ENCODE assay signal across 8 mouse cellular contexts in the genomic region with DNA sequence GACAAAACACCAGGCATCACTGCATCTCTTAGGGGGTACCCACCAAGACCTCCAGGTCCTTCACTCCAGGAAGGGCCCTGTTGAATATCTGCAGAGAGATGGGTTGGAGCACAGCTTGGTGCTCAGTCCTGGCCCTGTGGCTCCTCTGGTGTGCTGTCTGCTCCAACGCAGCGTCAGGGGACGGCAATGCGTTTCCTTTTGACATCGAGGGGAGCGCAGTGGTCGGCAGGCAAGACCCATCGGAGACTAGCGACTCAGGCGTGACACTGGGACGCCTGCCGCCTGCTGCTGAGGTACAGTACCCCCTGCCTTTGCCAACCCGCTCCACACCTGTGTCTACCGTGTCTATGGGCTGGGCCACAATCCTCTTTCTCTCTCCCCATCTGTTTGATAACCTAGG. TPM values are rescaled to one million over a fixed set of nuclear protein-coding genes. Genes with fewer than 3 reads are reported as not detected.
A peak's percentile ranks its signal among the peaks of the same experiment; 100 is the strongest.
DNase-seq lines count a peak whose midpoint lies in the region; ATAC-seq and TF ChIP-seq lines count a peak whose summit lies in the region.

No protein-coding gene starts in this region.

- H3K9me3 ChIP-seq in heart, embryonic 10.5 days: no peaks in the 10 kb centered on the region
- no peaks in the 10 kb centered on the region for H3K9me3 ChIP-seq in kidney, postnatal 0 days (replicated peaks; ENCODE audit: low read length)
- H3K9me3 ChIP-seq in midbrain, embryonic 12.5 days: no peaks in the 10 kb centered on the region

- H3K4me1 ChIP-seq in brown adipose tissue, adult 24 weeks (ENCODE audit: control insufficient read depth, insufficient read depth, insufficient read length, low read length): peaks cover 8% of the 10 kb centered on the region; the same call in 1 of the 2 replicates
- H3K4me1 ChIP-seq in heart, embryonic 10.5 days: peaks cover 59% of the 10 kb centered on the region
- H3K4me1 ChIP-seq in kidney, postnatal 0 days (replicated peaks; ENCODE audit: insufficient read depth, low read length): peaks cover 10% of the 10 kb centered on the region; the same call in 1 of the 2 replicates
- peaks cover 11% of the 10 kb centered on the region; the same call in 1 of the 2 replicates for H3K4me1 ChIP-seq in midbrain, embryonic 12.5 days

- DNase-seq in layer of hippocampus, adult 11-12 months (ENCODE audit: low spot score): peak; percentile 6
- no peak for DNase-seq in layer of hippocampus, postnatal 25 days (ENCODE audit: extremely low spot score in 1 of 2, low spot score in 1 of 2)
- no peak for DNase-seq in heart, embryonic 10.5 days (ENCODE audit: low spot score)
- peak; percentile 53 for DNase-seq in kidney, postnatal 0 days (ENCODE audit: low spot score)
- DNase-seq in thymus, postnatal 0 days (ENCODE audit: low spot score): peak; percentile 31
- DNase-seq in cerebellum, adult 9-10 months: no peak

- H3K27ac ChIP-seq in brown adipose tissue, adult 24 weeks (replicated peaks; ENCODE audit: low read depth, low read length): peak overlapping the region; percentile 86
- H3K27ac ChIP-seq in heart, embryonic 10.5 days: peak overlapping the region; percentile 95
- peak overlapping the region; percentile 71 for H3K27ac ChIP-seq in kidney, postnatal 0 days
- no peak overlapping the region for H3K27ac ChIP-seq in midbrain, embryonic 12.5 days (replicated peaks)

- H3K27me3 ChIP-seq in heart, embryonic 10.5 days (ENCODE audit: insufficient read depth, poor library complexity, severe bottlenecking): no peaks in the 10 kb centered on the region
- no peaks in the 10 kb centered on the region for H3K27me3 ChIP-seq in kidney, postnatal 0 days (ENCODE audit: insufficient read depth, low read length)
- no peaks in the 10 kb centered on the region for H3K27me3 ChIP-seq in midbrain, embryonic 12.5 days

- peak; percentile 52 for ATAC-seq in kidney, postnatal 0 days (replicated peaks; ENCODE audit: low FRiP score, low read depth)
- peak; percentile 48 for ATAC-seq in midbrain, embryonic 12.5 days (ENCODE audit: low FRiP score, low read depth)

- peak overlapping the region; percentile 98 for H3K4me3 ChIP-seq in brown adipose tissue, adult 24 weeks (ENCODE audit: insufficient read depth, low read depth, low read length)
- H3K4me3 ChIP-seq in heart, embryonic 10.5 days: peak overlapping the region; percentile 75
- peak overlapping the region; percentile 46 for H3K4me3 ChIP-seq in kidney, postnatal 0 days (replicated peaks; ENCODE audit: low read depth, low read length)
- peak overlapping the region; percentile 35 for H3K4me3 ChIP-seq in midbrain, embryonic 12.5 days

- H3K4me2 ChIP-seq in kidney, postnatal 0 days (ENCODE audit: low read length): peak overlapping the region; percentile 83
- H3K4me2 ChIP-seq in midbrain, embryonic 12.5 days (replicated peaks): peak overlapping the region; percentile 60

- 2% methylated on average over 14 of the region's 14 CpGs for WGBS in heart, embryonic 10.5 days
- under 1% methylated on average over 14 of the region's 14 CpGs for WGBS in kidney, postnatal 0 days
- 3% methylated on average over 14 of the region's 14 CpGs for WGBS in midbrain, embryonic 12.5 days

- no peak for TF ChIP-seq CTCF in kidney, postnatal 0 days (IDR thresholded peaks at IDR 0.05; ENCODE audit: low read depth)

- peak overlapping the region; percentile 56 for H3K9ac ChIP-seq in kidney, postnatal 0 days (ENCODE audit: low read depth, low read length)
- peak overlapping the region; percentile 41 for H3K9ac ChIP-seq in midbrain, embryonic 12.5 days (replicated peaks)

- no peaks in the 10 kb centered on the region for H3K36me3 ChIP-seq in heart, embryonic 10.5 days
- H3K36me3 ChIP-seq in kidney, postnatal 0 days (ENCODE audit: insufficient read depth, low read length): no peaks in the 10 kb centered on the region
- H3K36me3 ChIP-seq in midbrain, embryonic 12.5 days: no peaks in the 10 kb centered on the region

RNA-seq across cellular contexts. Expression of gene Lama4, which starts 0.5 kb away (rescaled TPM):
- 1 to 10 TPM; 4.3 to 7.0 TPM for total RNA-seq in layer of hippocampus, postnatal 25 days (2021)
- polyA plus RNA-seq in brown adipose tissue, adult 24 weeks (2012; ENCODE audit: insufficient read depth, insufficient read length, missing spikeins): 35.4 and 58.9 TPM in 2 replicates
- 60.0 and 129 TPM in 2 replicates for polyA plus RNA-seq in heart, embryonic 10.5 days (2016; fragmentation: Nextera tagmentation; extraction: Ambion mirVana)
- 46.0 and 46.3 TPM in 2 replicates for polyA plus RNA-seq in kidney, postnatal 0 days (2015; fragmentation: Nextera tagmentation; extraction: Ambion mirVana)
- polyA plus RNA-seq in midbrain, embryonic 12.5 days (2016; fragmentation: Nextera tagmentation; extraction: Ambion mirVana): 21.4 and 27.2 TPM in 2 replicates
- polyA plus RNA-seq in thymus, postnatal 0 days (2015; fragmentation: Nextera tagmentation; extraction: Ambion mirVana): 7.5 and 7.8 TPM in 2 replicates

Comparison
In these comparisons a context has a peak if more than half of its experiments do, and no peak if none do; other contexts are left out.
1. DNase-seq: peak in layer of hippocampus, adult 11-12 months (single experiment), kidney, postnatal 0 days (single experiment) and thymus, postnatal 0 days (single experiment); none in layer of hippocampus, postnatal 25 days (0 of 2), heart, embryonic 10.5 days (single experiment) and cerebellum, adult 9-10 months (single experiment).
2. H3K4me3 ChIP-seq: peak in every context shown above with its lines; median percentile 98 in brown adipose tissue, adult 24 weeks; 75 in heart, embryonic 10.5 days; 46 in kidney, postnatal 0 days; 35 in midbrain, embryonic 12.5 days.